Mouse (Mus musculus): Measurements from ENCODE around the gene Eef1akmt4. TPM values are rescaled to one million over a fixed set of nuclear protein-coding genes. Genes with fewer than 3 reads are reported as not detected.

Gene Eef1akmt4
- 1 to 10 TPM; 2.5 to 2.9 TPM for total RNA-seq (2021)

GRCm38 (mm10) chr16:20611357-20612227 lies at the start of gene Eef1akmt4, which contains the start of the genes Gm49333 and Alg3:
Eef1akmt4 (plus strand) TSS chr16:20611593.
Gm49333 (plus strand) TSS chr16:20611610.
Alg3 (minus strand) TSS chr16:20611735.
- DNase-seq = peak; percentile 75 to 77

GRCm38 (mm10) chr16:20565075-20565474 lies 46.3 kb upstream of the Eef1akmt4 start:
- DNase-seq = no peak

GRCm38 (mm10) chr16:20589366-20589938 lies 21.9 kb upstream of the Eef1akmt4 start, which contains the start of gene Vwa5b2:
Vwa5b2 (plus strand) TSS chr16:20589471.
- DNase-seq = peak in 1 of 2 experiments; percentile 24

- peak; percentile 35 to 38 for DNase-seq
Measured at GRCm38 (mm10) chr16:20589939-20590679, 21.3 kb upstream of the Eef1akmt4 start.

GRCm38 (mm10) chr16:20590680-20591038 lies 20.7 kb upstream of the Eef1akmt4 start:
- DNase-seq = no peak

- DNase-seq = no peak
Measured at GRCm38 (mm10) chr16:20591076-20591705, 20.2 kb upstream of the Eef1akmt4 start.

- DNase-seq = no peak
Measured at GRCm38 (mm10) chr16:20595060-20595673, 16.2 kb upstream of the Eef1akmt4 start.

- no peak for DNase-seq
Measured at GRCm38 (mm10) chr16:20595737-20596136, 15.7 kb upstream of the Eef1akmt4 start.

GRCm38 (mm10) chr16:20596687-20597441 lies 14.5 kb upstream of the Eef1akmt4 start:
- no peak for DNase-seq

GRCm38 (mm10) chr16:20600511-20600910 lies 10.9 kb upstream of the Eef1akmt4 start:
- DNase-seq = no peak

- no peak for DNase-seq
Measured at GRCm38 (mm10) chr16:20604705-20605104, 6.7 kb upstream of the Eef1akmt4 start.

- DNase-seq = peak; percentile 76 to 78
Measured at GRCm38 (mm10) chr16:20610501-20611356, 664 bp upstream of the Eef1akmt4 start.

GRCm38 (mm10) chr16:20619541-20620398 lies 8.4 kb downstream of the Eef1akmt4 start:
- DNase-seq = no peak

- no peak for DNase-seq
Measured at GRCm38 (mm10) chr16:20620399-20620735, 9.0 kb downstream of the Eef1akmt4 start.

- no peak for DNase-seq
Measured at GRCm38 (mm10) chr16:20620751-20621190, 9.4 kb downstream of the Eef1akmt4 start.

- peak in 1 of 2 experiments; percentile 45 for DNase-seq
Measured at GRCm38 (mm10) chr16:20621191-20621990, 10.0 kb downstream of the Eef1akmt4 start, which contains the start of gene Camk2n2. Camk2n2 (minus strand) TSS chr16:20621287.

- DNase-seq = peak; percentile 55 to 69
Measured at GRCm38 (mm10) chr16:20621991-20622685, 10.7 kb downstream of the Eef1akmt4 start.

- DNase-seq = no peak
Measured at GRCm38 (mm10) chr16:20623211-20623610, 11.8 kb downstream of the Eef1akmt4 start.
